Comparison of ENCODE assay signal across 31 mouse cellular contexts in genomic region chr6:86144986-86145385, GRCm38 (mm10). TPM values are rescaled to one million over a fixed set of nuclear protein-coding genes. Genes with fewer than 3 reads are reported as not detected.
"Had no signal": no experiment of that assay in that cellular context is flagged by ENCODE, and none has a peak within 500 bp of the region (broad histone marks: within the 10 kb centered on the region; RNA-seq: fewer than 3 reads in every experiment).

No protein-coding gene starts in this region.

- H3K4me3 ChIP-seq: embryonic facial prominence, embryonic 10.5 days; embryonic facial prominence, embryonic 12.5 days; embryonic facial prominence, embryonic 13.5 days; embryonic facial prominence, embryonic 15.5 days; erythroblast, embryonic 14.5 days; forebrain, embryonic 10.5 days; forebrain, embryonic 12.5 days; forebrain, embryonic 13.5 days; forebrain, embryonic 15.5 days; gastrocnemius, adult 2 months; heart, adult 2 months had no signal

- H3K9me3 ChIP-seq: embryonic facial prominence, embryonic 10.5 days; embryonic facial prominence, embryonic 12.5 days; embryonic facial prominence, embryonic 15.5 days; forebrain, embryonic 12.5 days; forebrain, embryonic 15.5 days had no signal

- H3K27me3 ChIP-seq: embryonic facial prominence, embryonic 12.5 days; embryonic facial prominence, embryonic 13.5 days; embryonic facial prominence, embryonic 15.5 days; forebrain, embryonic 12.5 days; forebrain, embryonic 13.5 days; forebrain, embryonic 15.5 days had no signal

- DNase-seq: cerebellum, adult 2 months; cerebellum, adult 8-10 months; cerebellum, adult 9-10 months; cerebellum, adult 9-11 months; cerebellum, postnatal 10 days; cerebellum, postnatal 14 days; cerebellum, postnatal 25 days; cerebellum, postnatal 36 days; embryo, embryonic 11 days; forebrain, postnatal 0 days; gastrocnemius, adult 2 months; gastrocnemius, postnatal 10 days; gastrocnemius, postnatal 14 days; gastrocnemius, postnatal 25 days; gastrocnemius, postnatal 36 days; heart, adult 11 months; heart, adult 18-20 months; heart, adult 2 months had no signal

- H3K27ac ChIP-seq: embryonic facial prominence, embryonic 10.5 days; embryonic facial prominence, embryonic 12.5 days; embryonic facial prominence, embryonic 13.5 days; embryonic facial prominence, embryonic 15.5 days; forebrain, embryonic 10.5 days; forebrain, embryonic 12.5 days; forebrain, embryonic 13.5 days; forebrain, embryonic 15.5 days; gastrocnemius, adult 2 months; heart, adult 2 months had no signal

- H3K4me1 ChIP-seq: embryonic facial prominence, embryonic 10.5 days; embryonic facial prominence, embryonic 13.5 days; forebrain, embryonic 13.5 days; forebrain, embryonic 15.5 days had no signal

- ATAC-seq: forebrain, embryonic 13.5 days; forebrain, embryonic 14.5 days; forebrain, embryonic 15.5 days; forebrain, embryonic 16.5 days; forebrain, postnatal 0 days had no signal

- H3K9ac ChIP-seq: embryonic facial prominence, embryonic 12.5 days; embryonic facial prominence, embryonic 13.5 days; embryonic facial prominence, embryonic 15.5 days; forebrain, embryonic 12.5 days; forebrain, embryonic 13.5 days; forebrain, embryonic 15.5 days; forebrain, postnatal 0 days had no signal

- H3K4me2 ChIP-seq: embryonic facial prominence, embryonic 12.5 days; embryonic facial prominence, embryonic 13.5 days; embryonic facial prominence, embryonic 15.5 days; forebrain, embryonic 12.5 days; forebrain, embryonic 13.5 days; forebrain, embryonic 15.5 days had no signal

- H3K36me3 ChIP-seq: embryonic facial prominence, embryonic 10.5 days; embryonic facial prominence, embryonic 12.5 days; embryonic facial prominence, embryonic 13.5 days; embryonic facial prominence, embryonic 15.5 days; forebrain, embryonic 10.5 days; forebrain, embryonic 12.5 days; forebrain, embryonic 15.5 days had no signal

RNA-seq across cellular contexts. Expression of gene Tgfa, which starts 50.0 kb away (rescaled TPM):
- total RNA-seq: common myeloid progenitor, adult 5-6 weeks; granulocyte monocyte progenitor cell, adult 5-6 weeks had no signal
- polyA plus RNA-seq: erythroblast, embryonic 14.5 days had no signal
